Mouse (Mus musculus) liver, embryonic 13.5 days (tissue): ENCODE measurements around the gene Chn2. TPM values are rescaled to one million over a fixed set of nuclear protein-coding genes. Genes with fewer than 3 reads are reported as not detected.

Experiments used
- ATAC-seq: fragments of 200-750 bp; cut with Nextera tagmentation; 2 replicates; pipeline ENCODE4 v1.8.0; 2017; ENCODE audit warnings: low read depth, mild to moderate bottlenecking, moderate number of reproducible peaks, moderate library complexity
- DNase-seq: peaks from one replicate; pipeline ENCODE4 v3.0.0; 2022
- H3K27ac ChIP-seq: fragments of 300-500 bp; sonication (generic); 2 replicates; pipeline ENCODE4 v1.5.1; 2015; ENCODE audit warnings: moderate library complexity, mild to moderate bottlenecking, inconsistent platforms
- H3K27me3 ChIP-seq: fragments of 300-500 bp; sonication (generic); 2 replicates; pipeline ENCODE4 v1.6.1; 2015; ENCODE audit warnings: mild to moderate bottlenecking, inconsistent platforms
- H3K36me3 ChIP-seq: fragments of 300-500 bp; sonication (generic); 2 replicates; pipeline ENCODE4 v1.6.1; 2015; ENCODE audit warnings: mild to moderate bottlenecking, inconsistent platforms
- H3K4me1 ChIP-seq: fragments of 300-500 bp; sonication (generic); replicated peaks from 2 replicates; pipeline ENCODE4 v1.6.1; 2015; ENCODE audit warnings: inconsistent platforms
- H3K4me2 ChIP-seq: fragments of 300-500 bp; sonication (generic); 2 replicates; pipeline ENCODE4 v1.6.1; 2015; ENCODE audit warnings: inconsistent platforms, mild to moderate bottlenecking, moderate library complexity
- H3K4me3 ChIP-seq: fragments of 300-500 bp; sonication (generic); replicated peaks from 2 replicates; pipeline ENCODE4 v1.5.1; 2015; ENCODE audit warnings: mild to moderate bottlenecking, inconsistent platforms
- H3K9ac ChIP-seq: fragments of 300-500 bp; sonication (generic); 2 replicates; pipeline ENCODE4 v1.6.1; 2015; ENCODE audit warnings: mild to moderate bottlenecking, inconsistent platforms
- H3K9me3 ChIP-seq: fragments of 300-500 bp; sonication (generic); replicated peaks from 2 replicates; pipeline ENCODE4 v1.6.1; 2016; ENCODE audit warnings: inconsistent platforms
- WGBS: fragments of 180-500 bp; shearing (Covaris S2); methylation state at CpG from one replicate; pipeline ENCODE4 v1.1.7; 2015; ENCODE audit not compliant: insufficient replicate concordance; 5-methylcytosine and 5-hydroxymethylcytosine counted together
- polyA plus RNA-seq: library from polyadenylated mRNA; unstranded; fragments of >200 nt; fragmentation: Nextera tagmentation; extraction: Ambion mirVana; gene quantifications from 2 replicates; pipeline ENCODE4 v1.2.1, GENCODE M21; 2015

Chn2 gene
- polyA plus RNA-seq, 1 experiment from 2014 or later = 3.3 TPM

GRCm38 (mm10) chr6:54119885-54120666 is 80.7 kb downstream of the Chn2 start:
- Histone ChIP-seq H3K9me3 (no peaks in the 10 kb centered on the region), H3K4me3 (no peak overlapping the region), H3K27me3 (no peaks in the 10 kb centered on the region), H3K36me3 (no peaks in the 10 kb centered on the region), H3K9ac (no peak overlapping the region), H3K4me2 (no peak overlapping the region), H3K4me1 (peaks cover 22% of the 10 kb centered on the region), H3K27ac (no peak overlapping the region)
- ATAC-seq = no peak; the same call in 1 of the 2 replicates
- DNase-seq = no peak
- WGBS = 39% methylated on average over 13 of the region's 13 CpGs

GRCm38 (mm10) chr6:54120889-54121288 is 81.5 kb downstream of the Chn2 start:
- no peak for DNase-seq
- Histone ChIP-seq H3K9ac (no peak overlapping the region), H3K9me3 (no peaks in the 10 kb centered on the region), H3K27ac (no peak overlapping the region), H3K4me2 (no peak overlapping the region), H3K27me3 (no peaks in the 10 kb centered on the region), H3K4me1 (peaks cover 30% of the 10 kb centered on the region), H3K36me3 (no peaks in the 10 kb centered on the region), H3K4me3 (no peak overlapping the region)
- WGBS = 64% methylated on average over 5 of the region's 5 CpGs
- no peak for ATAC-seq

- H3K36me3 ChIP-seq = no peaks in the 10 kb centered on the region
- peaks cover 23% of the 10 kb centered on the region for H3K4me1 ChIP-seq
- H3K9me3 ChIP-seq = no peaks in the 10 kb centered on the region
- no peak overlapping the region for H3K4me2 ChIP-seq
- H3K27me3 ChIP-seq = peaks cover 4% of the 10 kb centered on the region; the same call in 1 of the 2 replicates
- no peak overlapping the region for H3K27ac ChIP-seq
- no peak overlapping the region for H3K4me3 ChIP-seq
- H3K9ac ChIP-seq = no peak overlapping the region
- no peak for DNase-seq
- ATAC-seq = no peak
- WGBS = 51% methylated on average over 3 of the region's 3 CpGs
These were observed 85.2 kb downstream of the Chn2 start for GRCm38 (mm10) chr6:54124519-54124918.

GRCm38 (mm10) chr6:54125536-54125935 is 86.2 kb downstream of the Chn2 start:
- H3K27me3 ChIP-seq = peaks cover 4% of the 10 kb centered on the region; the same call in 1 of the 2 replicates
- no peak for DNase-seq
- 39% methylated on average over 5 of the region's 5 CpGs for WGBS
- no peak overlapping the region for H3K9ac ChIP-seq
- no peak overlapping the region for H3K27ac ChIP-seq
- H3K4me2 ChIP-seq = no peak overlapping the region
- no peak for ATAC-seq
- no peaks in the 10 kb centered on the region for H3K36me3 ChIP-seq
- no peak overlapping the region for H3K4me3 ChIP-seq
- peaks cover 15% of the 10 kb centered on the region for H3K4me1 ChIP-seq
- no peaks in the 10 kb centered on the region for H3K9me3 ChIP-seq

- no peak overlapping the region for H3K4me3 ChIP-seq
- H3K9me3 ChIP-seq = no peaks in the 10 kb centered on the region
- no peaks in the 10 kb centered on the region for H3K36me3 ChIP-seq
- no peak overlapping the region for H3K9ac ChIP-seq
- DNase-seq = no peak
- ATAC-seq = no peak
- H3K4me2 ChIP-seq = no peak overlapping the region
- H3K27ac ChIP-seq = no peak overlapping the region
- peaks cover 4% of the 10 kb centered on the region; the same call in 1 of the 2 replicates for H3K27me3 ChIP-seq
- WGBS = 67% methylated on average over 9 of the region's 9 CpGs
- H3K4me1 ChIP-seq = peaks cover 13% of the 10 kb centered on the region; the same call in 1 of the 2 replicates
These were observed 87.1 kb downstream of the Chn2 start for GRCm38 (mm10) chr6:54126225-54126992.

GRCm38 (mm10) chr6:54126993-54127697 is 87.8 kb downstream of the Chn2 start:
- Histone ChIP-seq H3K36me3 (no peaks in the 10 kb centered on the region), H3K27me3 (peaks cover 4% of the 10 kb centered on the region; the same call in 1 of the 2 replicates), H3K9ac (no peak overlapping the region), H3K4me2 (no peak overlapping the region), H3K4me1 (peaks cover 13% of the 10 kb centered on the region; the same call in 1 of the 2 replicates), H3K9me3 (no peaks in the 10 kb centered on the region), H3K27ac (no peak overlapping the region), H3K4me3 (no peak overlapping the region)
- no peak for DNase-seq
- WGBS = 54% methylated on average over 11 of the region's 11 CpGs
- no peak for ATAC-seq

- H3K4me1 ChIP-seq = peaks cover 13% of the 10 kb centered on the region; the same call in 1 of the 2 replicates
- H3K27ac ChIP-seq = no peak overlapping the region
- no peaks in the 10 kb centered on the region for H3K36me3 ChIP-seq
- ATAC-seq (no peak), DNase-seq (no peak)
- no peaks in the 10 kb centered on the region for H3K9me3 ChIP-seq
- 63% methylated on average over 1 of the region's 1 CpGs for WGBS
- H3K4me2 ChIP-seq = no peak overlapping the region
- H3K27me3 ChIP-seq = peaks cover 4% of the 10 kb centered on the region; the same call in 1 of the 2 replicates
- no peak overlapping the region for H3K4me3 ChIP-seq
- H3K9ac ChIP-seq = no peak overlapping the region
These were observed 89.3 kb downstream of the Chn2 start for GRCm38 (mm10) chr6:54128702-54129101.

- ATAC-seq = no peak
- no peak overlapping the region for H3K4me3 ChIP-seq
These were observed 90.2 kb downstream of the Chn2 start for GRCm38 (mm10) chr6:54129570-54129969.

GRCm38 (mm10) chr6:54130881-54131280 is 91.5 kb downstream of the Chn2 start:
- 72% methylated on average over 3 of the region's 3 CpGs for WGBS
- DNase-seq (no peak), ATAC-seq (no peak)
- Histone ChIP-seq H3K9ac (no peak overlapping the region), H3K27ac (no peak overlapping the region), H3K4me3 (no peak overlapping the region), H3K27me3 (peaks cover 4% of the 10 kb centered on the region; the same call in 1 of the 2 replicates), H3K4me1 (no peaks in the 10 kb centered on the region), H3K9me3 (no peaks in the 10 kb centered on the region), H3K4me2 (no peak overlapping the region), H3K36me3 (no peaks in the 10 kb centered on the region)

More at GRCm38 (mm10) chr6:54129570-54129969, 90.2 kb downstream of the Chn2 start:
- Histone ChIP-seq H3K9me3 (no peaks in the 10 kb centered on the region), H3K27me3 (peaks cover 4% of the 10 kb centered on the region; the same call in 1 of the 2 replicates), H3K27ac (no peak overlapping the region), H3K9ac (no peak overlapping the region), H3K4me2 (no peak overlapping the region), H3K4me1 (peaks cover 10% of the 10 kb centered on the region; the same call in 1 of the 2 replicates), H3K36me3 (no peaks in the 10 kb centered on the region)
- no peak for DNase-seq
- WGBS = 57% methylated on average over 2 of the region's 2 CpGs

- H3K27me3 ChIP-seq = no peaks in the 10 kb centered on the region
- H3K9me3 ChIP-seq = no peaks in the 10 kb centered on the region
- H3K4me2 ChIP-seq = no peak overlapping the region
- H3K4me3 ChIP-seq = no peak overlapping the region
- no peak overlapping the region for H3K27ac ChIP-seq
- H3K4me1 ChIP-seq = no peaks in the 10 kb centered on the region
- no peaks in the 10 kb centered on the region for H3K36me3 ChIP-seq
- H3K9ac ChIP-seq = no peak overlapping the region
- DNase-seq = no peak
- WGBS = 60% methylated on average over 1 of the region's 1 CpGs
- no peak for ATAC-seq
These were observed 93.2 kb downstream of the Chn2 start for GRCm38 (mm10) chr6:54132576-54132975.

GRCm38 (mm10) chr6:54133231-54133630 is 93.9 kb downstream of the Chn2 start:
- no peaks in the 10 kb centered on the region for H3K4me1 ChIP-seq
- H3K4me2 ChIP-seq = no peak overlapping the region
- no peak for DNase-seq
- no peak overlapping the region for H3K27ac ChIP-seq
- no peak overlapping the region for H3K4me3 ChIP-seq
- no peak overlapping the region for H3K9ac ChIP-seq
- H3K9me3 ChIP-seq = no peaks in the 10 kb centered on the region
- no peak for ATAC-seq
- H3K27me3 ChIP-seq = no peaks in the 10 kb centered on the region
- 66% methylated on average over 5 of the region's 5 CpGs for WGBS
- H3K36me3 ChIP-seq = no peaks in the 10 kb centered on the region
